Mouse (Mus musculus): ENCODE measurements at regions not wholly inside any gene's neighbourhood (a gene's known extent, or its start where the extent isn't known, plus 50 kb on each side); places are given as distances from the start of the nearest gene placed in this dataset.

GRCm38 (mm10) chr14:74250021-74250420 lies 390.6 kb upstream of the Htr2a start:
- TF ChIP-seq POLR2A (IDR thresholded peaks at IDR 0.05; ENCODE audit: low read depth, low read length) (no peak), CTCF (IDR thresholded peaks at IDR 0.05; ENCODE audit: borderline replicate concordance, insufficient read depth, low read length) (no peak)

Data from embryonic fibroblast, embryonic 13.5 days (primary cell).